32 mouse cellular contexts compared by ENCODE assay signal in genomic region chr8:39705843-39706242, GRCm38 (mm10).
"Had no signal": no experiment of that assay in that cellular context is flagged by ENCODE, and none has a peak within 500 bp of the region (broad histone marks: within the 10 kb centered on the region; RNA-seq: fewer than 3 reads in every experiment).

No protein-coding gene starts in this region.

- DNase-seq: left cerebral cortex, postnatal 4 days; liver; liver, embryonic 13.5 days; liver, postnatal 0 days; lung, adult 18-20 months; lung, adult 2 months; lung, embryonic 14.5 days; lung, postnatal 10 days; lung, postnatal 14 days; lung, postnatal 36 days; lung, postnatal 4 days; midbrain, embryonic 14.5 days had no signal

- H3K36me3 ChIP-seq: limb, embryonic 10.5 days; limb, embryonic 12.5 days; limb, embryonic 13.5 days; limb, embryonic 15.5 days; liver, embryonic 12.5 days; liver, embryonic 13.5 days; liver, embryonic 15.5 days; lung, embryonic 15.5 days; midbrain, embryonic 10.5 days; midbrain, embryonic 12.5 days; midbrain, embryonic 13.5 days; midbrain, embryonic 15.5 days; neural tube, embryonic 12.5 days had no signal

- H3K9ac ChIP-seq: limb, embryonic 12.5 days; limb, embryonic 13.5 days; limb, embryonic 15.5 days; liver, embryonic 12.5 days; liver, embryonic 13.5 days; liver, embryonic 14.5 days; liver, embryonic 15.5 days; liver, postnatal 0 days; lung, embryonic 14.5 days; lung, embryonic 15.5 days; midbrain, embryonic 12.5 days; midbrain, embryonic 13.5 days; midbrain, embryonic 15.5 days; neural tube, embryonic 12.5 days had no signal

- H3K4me2 ChIP-seq: limb, embryonic 12.5 days; limb, embryonic 13.5 days; limb, embryonic 15.5 days; liver, embryonic 11.5 days; liver, embryonic 12.5 days; liver, embryonic 13.5 days; liver, embryonic 15.5 days; lung, embryonic 14.5 days; lung, embryonic 15.5 days; midbrain, embryonic 11.5 days; midbrain, embryonic 12.5 days; midbrain, embryonic 13.5 days; midbrain, embryonic 15.5 days; neural tube, embryonic 12.5 days had no signal

- H3K27me3 ChIP-seq: limb, embryonic 12.5 days; limb, embryonic 13.5 days; limb, embryonic 15.5 days; liver, embryonic 12.5 days; liver, embryonic 13.5 days; liver, embryonic 15.5 days; lung, embryonic 15.5 days; megakaryocyte, embryonic 14.5 days; midbrain, embryonic 12.5 days; midbrain, embryonic 13.5 days; midbrain, embryonic 15.5 days; neural tube, embryonic 12.5 days had no signal

- ATAC-seq: liver, embryonic 12.5 days; liver, postnatal 0 days; lung, postnatal 0 days; midbrain, embryonic 13.5 days; midbrain, embryonic 15.5 days; midbrain, embryonic 16.5 days had no signal

- H3K9me3 ChIP-seq: limb, embryonic 10.5 days; limb, embryonic 12.5 days; limb, embryonic 13.5 days; limb, embryonic 15.5 days; liver, embryonic 12.5 days; liver, embryonic 13.5 days; liver, embryonic 15.5 days; lung, embryonic 15.5 days; megakaryocyte, embryonic 14.5 days; midbrain, embryonic 10.5 days; midbrain, embryonic 12.5 days; midbrain, embryonic 13.5 days; midbrain, embryonic 15.5 days; neural tube, embryonic 12.5 days had no signal

- H3K4me3 ChIP-seq: limb, embryonic 10.5 days; limb, embryonic 12.5 days; limb, embryonic 13.5 days; limb, embryonic 15.5 days; liver, embryonic 12.5 days; liver, embryonic 13.5 days; liver, embryonic 15.5 days; lung, embryonic 15.5 days; megakaryocyte, embryonic 14.5 days; midbrain, embryonic 10.5 days; midbrain, embryonic 12.5 days; midbrain, embryonic 13.5 days; midbrain, embryonic 15.5 days; myocyte; neural tube, embryonic 12.5 days had no signal

- H3K4me1 ChIP-seq: limb, embryonic 10.5 days; limb, embryonic 12.5 days; limb, embryonic 13.5 days; limb, embryonic 15.5 days; liver, embryonic 12.5 days; liver, embryonic 13.5 days; liver, embryonic 15.5 days; lung, embryonic 15.5 days; megakaryocyte, embryonic 14.5 days; midbrain, embryonic 10.5 days; midbrain, embryonic 12.5 days; midbrain, embryonic 13.5 days; midbrain, embryonic 15.5 days; neural tube, embryonic 12.5 days had no signal

- H3K27ac ChIP-seq: limb, embryonic 10.5 days; limb, embryonic 12.5 days; limb, embryonic 13.5 days; limb, embryonic 15.5 days; liver, embryonic 12.5 days; liver, embryonic 13.5 days; liver, embryonic 14.5 days; liver, embryonic 15.5 days; lung, embryonic 15.5 days; macrophage; midbrain, embryonic 10.5 days; midbrain, embryonic 12.5 days; midbrain, embryonic 13.5 days; midbrain, embryonic 15.5 days; neural tube, embryonic 12.5 days had no signal
